Mouse (Mus musculus) embryonic facial prominence, embryonic 11.5 days (tissue): ENCODE data around the gene 6430531B16Rik. TPM values are rescaled to one million over a fixed set of nuclear protein-coding genes. Genes with fewer than 3 reads are reported as not detected.

Experiments
- ATAC-seq: fragments of 200-750 bp; cut with Nextera tagmentation; replicated peaks from 2 replicates; pipeline ENCODE4 v1.8.0; 2017; ENCODE audit warnings: low read depth; ENCODE audit not compliant: insufficient number of reproducible peaks, low FRiP score, low TSS enrichment
- DNase-seq: peaks from one replicate; pipeline ENCODE4 v3.0.0-alpha.2; 2015; ENCODE audit warnings: low spot score
- H3K27ac ChIP-seq: fragments of 300-500 bp; sonication (generic); replicated peaks from 2 replicates; pipeline ENCODE4 v1.5.1; 2014; ENCODE audit warnings: mild to moderate bottlenecking, low read depth, low read length, control low read depth
- H3K27me3 ChIP-seq: fragments of 300-500 bp; sonication (generic); 2 replicates; pipeline ENCODE4 v1.6.1; 2014; ENCODE audit warnings: mild to moderate bottlenecking, low read length, moderate library complexity, mixed read lengths; ENCODE audit not compliant: control insufficient read depth, insufficient read depth
- H3K36me3 ChIP-seq: fragments of 300-500 bp; sonication (generic); replicated peaks from 2 replicates; pipeline ENCODE4 v1.6.1; 2014; ENCODE audit warnings: low read depth, mild to moderate bottlenecking, low read length, moderate library complexity, mixed read lengths; ENCODE audit not compliant: control insufficient read depth, insufficient read depth
- H3K4me1 ChIP-seq: fragments of 300-500 bp; sonication (generic); 2 replicates; pipeline ENCODE4 v1.6.1; 2014; ENCODE audit warnings: low read length, mixed read lengths; ENCODE audit not compliant: control insufficient read depth, insufficient read depth
- H3K4me2 ChIP-seq: fragments of 300-500 bp; sonication (generic); 2 replicates; pipeline ENCODE4 v1.6.1; 2014; ENCODE audit warnings: low read depth, mild to moderate bottlenecking, control low read depth, low read length, moderate library complexity
- H3K4me3 ChIP-seq: fragments of 300-500 bp; sonication (generic); 2 replicates; pipeline ENCODE4 v1.5.1; 2014; ENCODE audit warnings: low read depth, low read length, control low read depth
- H3K9ac ChIP-seq: fragments of 300-500 bp; sonication (generic); replicated peaks from 2 replicates; pipeline ENCODE4 v1.6.1; 2014; ENCODE audit warnings: mild to moderate bottlenecking, control low read depth, low read length
- H3K9me3 ChIP-seq: fragments of 300-500 bp; sonication (generic); replicated peaks from 2 replicates; pipeline ENCODE4 v1.6.1; 2016; ENCODE audit warnings: mild to moderate bottlenecking, low read length, inconsistent platforms, mixed read lengths; ENCODE audit not compliant: control insufficient read depth
- WGBS: fragments of 180-500 bp; shearing (Covaris S2); extraction: QIAGEN DNeasy Blood & Tissue Kit; methylation state at CpG from one replicate; pipeline ENCODE4 v1.1.7; 2014; 5-methylcytosine and 5-hydroxymethylcytosine counted together
- polyA plus RNA-seq: library from polyadenylated mRNA; unstranded; fragments of >200 nt; fragmentation: Nextera tagmentation; extraction: Ambion mirVana; gene quantifications from 2 replicates; pipeline ENCODE4 v1.2.1, GENCODE M21; 2014

The 6430531B16Rik gene
- polyA plus RNA-seq, 1 experiment from 2014 or later, result 0.36 TPM

- DNase-seq (no peak), ATAC-seq (no peak)
- Histone ChIP-seq H3K4me2 (no peak overlapping the region), H3K27ac (no peak overlapping the region), H3K4me1 (no peaks in the 10 kb centered on the region), H3K9ac (no peak overlapping the region), H3K9me3 (no peaks in the 10 kb centered on the region), H3K4me3 (no peak overlapping the region), H3K36me3 (no peaks in the 10 kb centered on the region), H3K27me3 (no peaks in the 10 kb centered on the region; the same call in 1 of the 2 replicates)
- 82% methylated on average over 4 of the region's 4 CpGs for WGBS
Measured at GRCm38 (mm10) chr7:139955505-139955904, 23.1 kb downstream of the 6430531B16Rik start.

- Histone ChIP-seq H3K4me2 (no peak overlapping the region), H3K4me1 (no peaks in the 10 kb centered on the region), H3K9me3 (no peaks in the 10 kb centered on the region), H3K36me3 (no peaks in the 10 kb centered on the region), H3K27me3 (peaks cover 2% of the 10 kb centered on the region; the same call in 1 of the 2 replicates), H3K27ac (no peak overlapping the region), H3K4me3 (no peak overlapping the region), H3K9ac (no peak overlapping the region)
- WGBS, result 60% methylated on average over 6 of the region's 6 CpGs
- no peak for ATAC-seq
- DNase-seq, result no peak
Measured at GRCm38 (mm10) chr7:139951991-139952633, 26.4 kb downstream of the 6430531B16Rik start.

GRCm38 (mm10) chr7:139951079-139951478 is 27.5 kb downstream of the 6430531B16Rik start:
- no peaks in the 10 kb centered on the region for H3K36me3 ChIP-seq
- H3K27ac ChIP-seq, result no peak overlapping the region
- ATAC-seq, result no peak
- no peaks in the 10 kb centered on the region for H3K9me3 ChIP-seq
- peak overlapping the region; percentile 53 for H3K4me3 ChIP-seq
- H3K4me2 ChIP-seq, result peak overlapping the region; percentile 85
- peak; percentile 56 for DNase-seq
- 6% methylated on average over 15 of the region's 16 CpGs for WGBS
- H3K27me3 ChIP-seq, result peaks cover 9% of the 10 kb centered on the region
- no peaks in the 10 kb centered on the region for H3K4me1 ChIP-seq
- H3K9ac ChIP-seq, result peak overlapping the region; percentile 43; the same call in 1 of the 2 replicates

GRCm38 (mm10) chr7:139950283-139950971 is 28.1 kb downstream of the 6430531B16Rik start:
- Histone ChIP-seq H3K27ac (no peak overlapping the region), H3K4me2 (peak overlapping the region; percentile 85), H3K9ac (peak overlapping the region; percentile 43), H3K9me3 (no peaks in the 10 kb centered on the region), H3K27me3 (peaks cover 15% of the 10 kb centered on the region), H3K36me3 (no peaks in the 10 kb centered on the region), H3K4me3 (peak overlapping the region; percentile 53), H3K4me1 (no peaks in the 10 kb centered on the region)
- peak; percentile 77 for ATAC-seq
- WGBS, result under 1% methylated on average over 33 of the region's 33 CpGs
- DNase-seq, result peak; percentile 65

GRCm38 (mm10) chr7:139949893-139950282 is 28.7 kb downstream of the 6430531B16Rik start:
- peaks cover 20% of the 10 kb centered on the region for H3K27me3 ChIP-seq
- H3K4me1 ChIP-seq, result no peaks in the 10 kb centered on the region
- H3K27ac ChIP-seq, result no peak overlapping the region
- H3K36me3 ChIP-seq, result no peaks in the 10 kb centered on the region
- peak; percentile 84 for DNase-seq
- WGBS, result under 1% methylated on average over 15 of the region's 15 CpGs
- ATAC-seq, result peak; percentile 68
- H3K4me2 ChIP-seq, result peak overlapping the region; percentile 85
- H3K9me3 ChIP-seq, result no peaks in the 10 kb centered on the region
- H3K9ac ChIP-seq, result peak overlapping the region; percentile 43
- H3K4me3 ChIP-seq, result peak overlapping the region; percentile 53

GRCm38 (mm10) chr7:139946032-139946431 is 32.5 kb downstream of the 6430531B16Rik start:
- Histone ChIP-seq H3K36me3 (no peaks in the 10 kb centered on the region), H3K4me1 (no peaks in the 10 kb centered on the region), H3K4me3 (no peak overlapping the region), H3K4me2 (no peak overlapping the region), H3K27ac (no peak overlapping the region), H3K9ac (no peak overlapping the region), H3K27me3 (peaks cover 36% of the 10 kb centered on the region), H3K9me3 (no peaks in the 10 kb centered on the region)
- ATAC-seq, result no peak
- no peak for DNase-seq
- 31% methylated on average over 5 of the region's 5 CpGs for WGBS

GRCm38 (mm10) chr7:139945516-139945915 is 33.0 kb downstream of the 6430531B16Rik start:
- no peaks in the 10 kb centered on the region for H3K36me3 ChIP-seq
- H3K27ac ChIP-seq, result no peak overlapping the region
- H3K4me3 ChIP-seq, result no peak overlapping the region
- WGBS, result 10% methylated on average over 5 of the region's 5 CpGs
- no peak overlapping the region for H3K4me2 ChIP-seq
- H3K27me3 ChIP-seq, result peaks cover 36% of the 10 kb centered on the region
- no peaks in the 10 kb centered on the region for H3K4me1 ChIP-seq
- DNase-seq, result no peak
- no peaks in the 10 kb centered on the region for H3K9me3 ChIP-seq
- no peak for ATAC-seq
- no peak overlapping the region for H3K9ac ChIP-seq
